ENCODE assay signal across 9 mouse cellular contexts in genomic region chr3:121762056-121762852, GRCm38 (mm10). TPM values are rescaled to one million over a fixed set of nuclear protein-coding genes. Genes with fewer than 3 reads are reported as not detected.
A peak's percentile ranks its signal among the peaks of the same experiment; 100 is the strongest.
DNase-seq lines count a peak whose midpoint lies in the region; ATAC-seq lines count a peak whose summit lies in the region.
"Had no signal": no experiment of that assay in that cellular context is flagged by ENCODE, and none has a peak within 500 bp of the region (broad histone marks: within the 10 kb centered on the region; RNA-seq: fewer than 3 reads in every experiment).

No protein-coding gene starts in this region.

- H3K9ac ChIP-seq in forebrain, embryonic 13.5 days = no peak overlapping the region
- H3K9ac ChIP-seq in forebrain, embryonic 11.5 days (ENCODE audit: low read length) = no peak overlapping the region
- H3K9ac ChIP-seq: limb, embryonic 12.5 days had no signal

- no peak overlapping the region for H3K27ac ChIP-seq in forebrain, embryonic 13.5 days
- no peak overlapping the region for H3K27ac ChIP-seq in forebrain, embryonic 11.5 days (ENCODE audit: low read depth, low read length)
- H3K27ac ChIP-seq: limb, embryonic 12.5 days had no signal

- H3K27me3 ChIP-seq in forebrain, embryonic 13.5 days = no peaks in the 10 kb centered on the region
- no peaks in the 10 kb centered on the region for H3K27me3 ChIP-seq in forebrain, embryonic 11.5 days (ENCODE audit: control insufficient read depth, insufficient read depth, low read length)
- H3K27me3 ChIP-seq: limb, embryonic 12.5 days had no signal

- 67% methylated on average over 4 of the region's 4 CpGs for WGBS in forebrain, embryonic 13.5 days
- WGBS in forebrain, embryonic 11.5 days = 67% methylated on average over 4 of the region's 4 CpGs

- no peaks in the 10 kb centered on the region for H3K4me1 ChIP-seq in forebrain, embryonic 13.5 days
- no peaks in the 10 kb centered on the region for H3K4me1 ChIP-seq in forebrain, embryonic 11.5 days (replicated peaks; ENCODE audit: control insufficient read depth, insufficient read depth, low read length)
- H3K4me1 ChIP-seq: limb, embryonic 12.5 days had no signal

- peak; percentile 79 for ATAC-seq in forebrain, embryonic 13.5 days
- ATAC-seq in forebrain, embryonic 11.5 days (replicated peaks; ENCODE audit: low FRiP score) = no peak; the same call in 1 of the 2 replicates

- no peaks in the 10 kb centered on the region for H3K9me3 ChIP-seq in forebrain, embryonic 13.5 days (replicated peaks)
- H3K9me3 ChIP-seq in forebrain, embryonic 11.5 days (ENCODE audit: control insufficient read depth, low read length) = no peaks in the 10 kb centered on the region
- H3K9me3 ChIP-seq: limb, embryonic 12.5 days had no signal

- no peak overlapping the region for H3K4me3 ChIP-seq in forebrain, embryonic 13.5 days
- no peak overlapping the region for H3K4me3 ChIP-seq in forebrain, embryonic 11.5 days (ENCODE audit: low read depth, low read length)
- H3K4me3 ChIP-seq: limb, embryonic 12.5 days had no signal

- H3K4me2 ChIP-seq in forebrain, embryonic 13.5 days = no peak overlapping the region
- H3K4me2 ChIP-seq in forebrain, embryonic 11.5 days (ENCODE audit: low read depth, low read length, severe bottlenecking) = no peak overlapping the region
- H3K4me2 ChIP-seq: limb, embryonic 12.5 days had no signal

- peaks cover 50% of the 10 kb centered on the region for H3K36me3 ChIP-seq in forebrain, embryonic 13.5 days (ENCODE audit: poor library complexity, severe bottlenecking)
- no peaks in the 10 kb centered on the region; the same call in 1 of the 2 replicates for H3K36me3 ChIP-seq in forebrain, embryonic 11.5 days (ENCODE audit: control insufficient read depth, insufficient read depth, low read length)

- DNase-seq in forebrain, embryonic 11.5 days (ENCODE audit: low spot score) = no peak
- DNase-seq in 3T3-L1 (ENCODE audit: low read depth, low spot score) (peak; percentile 68), adipocyte (ENCODE audit: low spot score) (peak; percentile 57)
- peak; percentile 48 for DNase-seq in kidney, postnatal 14 days
- DNase-seq in retina, embryonic 14.5 days (ENCODE audit: low spot score) = peak; percentile 71
- no peak for DNase-seq in ovary, postnatal 10 days (ENCODE audit: low spot score)
- no peak for DNase-seq in cerebellum, postnatal 4 days (ENCODE audit: low spot score in 2 of 2)

RNA-seq across cellular contexts. Expression of gene F3, which starts 38.9 kb away (rescaled TPM):
- polyA plus RNA-seq in forebrain, embryonic 13.5 days (2015; fragmentation: Nextera tagmentation; extraction: Ambion mirVana) = 6.6 and 8.4 TPM in 2 replicates
- polyA plus RNA-seq in forebrain, embryonic 11.5 days (2014; fragmentation: Nextera tagmentation; extraction: Ambion mirVana) = 8.0 and 9.2 TPM in 2 replicates

RNA-seq across cellular contexts. Expression of gene Abcd3, which starts 52.8 kb away (rescaled TPM):
- polyA plus RNA-seq in forebrain, embryonic 13.5 days (2015; fragmentation: Nextera tagmentation; extraction: Ambion mirVana) = 60.1 and 64.1 TPM in 2 replicates
- polyA plus RNA-seq in forebrain, embryonic 11.5 days (2014; fragmentation: Nextera tagmentation; extraction: Ambion mirVana) = 58.1 and 59.0 TPM in 2 replicates

Comparison
In these comparisons a context has a peak if more than half of its experiments do, and no peak if none do; other contexts are left out.
1. DNase-seq: peak in 3T3-L1 (single experiment), adipocyte (single experiment), kidney, postnatal 14 days (single experiment) and retina, embryonic 14.5 days (single experiment); none in forebrain, embryonic 11.5 days (single experiment), ovary, postnatal 10 days (single experiment) and cerebellum, postnatal 4 days (0 of 2).